Mouse (Mus musculus) brain, embryonic 14.5 days (tissue): Measurements from ENCODE around the gene Tpm1.

Experiments used
- CTCF ChIP-seq: fragments of 200-500 bp; IDR thresholded peaks from 2 replicates; pipeline ENCODE4 v1.5.1; 2012; ENCODE audit warnings: inconsistent platforms, mild to moderate bottlenecking, moderate library complexity, borderline replicate concordance; ENCODE audit not compliant: insufficient read depth, insufficient read length; ENCODE audit errors: extremely low read depth
- POLR2A ChIP-seq: fragments of 200-500 bp; IDR thresholded peaks from 2 replicates; pipeline ENCODE4 v1.6.1; 2012; ENCODE audit warnings: mild to moderate bottlenecking, inconsistent platforms, borderline replicate concordance; ENCODE audit not compliant: poor library complexity, insufficient read depth, insufficient read length, severe bottlenecking; ENCODE audit errors: extremely low read depth

DNA sequence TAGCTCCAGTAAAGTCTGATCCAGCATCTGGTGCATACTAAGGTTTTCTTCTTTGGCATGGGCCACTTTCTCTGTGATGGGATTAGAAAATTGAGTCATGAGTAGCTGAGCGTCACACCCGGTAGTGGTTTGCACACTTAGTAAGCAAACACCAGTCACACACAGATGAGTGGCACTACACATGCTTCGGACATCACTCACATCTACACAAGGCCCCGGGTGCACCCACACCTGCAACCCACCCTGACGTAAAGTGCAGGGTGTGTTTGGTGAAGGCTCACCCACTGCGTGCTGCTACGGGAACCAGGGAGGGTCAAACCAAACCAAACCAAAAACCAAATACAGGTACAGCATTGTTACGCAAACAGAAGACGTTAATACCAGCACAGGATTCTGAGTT lies 25.8 kb downstream of the Tpm1 start:
- no peak for TF ChIP-seq CTCF
- no peak for TF ChIP-seq POLR2A
